Mouse (Mus musculus): ENCODE results near the gene Syt9. TPM values are rescaled to one million over a fixed set of nuclear protein-coding genes. Genes with fewer than 3 reads are reported as not detected.

The Syt9 gene
- polyA plus RNA-seq, 1 experiment from 2014 or later: 6.1 TPM

Other genes with a start within 250 kb of the Syt9 start
- not detected in 2 replicates for gene Olfr715, start 239.6 kb upstream of the Syt9 start, polyA plus RNA-seq (2015; fragmentation: Nextera tagmentation; extraction: Ambion mirVana)
- not detected in 2 replicates for gene Olfr716, start 232.4 kb upstream of the Syt9 start, polyA plus RNA-seq (2015; fragmentation: Nextera tagmentation; extraction: Ambion mirVana)
- not detected in 2 replicates for gene Nlrp14, start 203.7 kb upstream of the Syt9 start, polyA plus RNA-seq (2015; fragmentation: Nextera tagmentation; extraction: Ambion mirVana)
- gene Rbmxl2, start 161.3 kb upstream of the Syt9 start, polyA plus RNA-seq (2015; fragmentation: Nextera tagmentation; extraction: Ambion mirVana): not detected in 2 replicates
- 4.1 and 4.3 TPM in 2 replicates for gene Olfml1, start 196.7 kb downstream of the Syt9 start, polyA plus RNA-seq (2015; fragmentation: Nextera tagmentation; extraction: Ambion mirVana)
- gene Ppfibp2, start 224.5 kb downstream of the Syt9 start, polyA plus RNA-seq (2015; fragmentation: Nextera tagmentation; extraction: Ambion mirVana): 2.1 and 2.4 TPM in 2 replicates

Data from hindbrain, embryonic 13.5 days (tissue).